Mouse (Mus musculus) G1E (cell line): Measurements from ENCODE around the gene Impdh1. TPM values are rescaled to one million over a fixed set of nuclear protein-coding genes. Genes with fewer than 3 reads are reported as not detected.

Experiments
- ATAC-seq: 2 replicates; pipeline ENCODE4 v1.8.0; 2016; ENCODE audit warnings: mild to moderate bottlenecking; ENCODE audit not compliant: insufficient number of reproducible peaks, poor library complexity, low FRiP score, severe bottlenecking; ENCODE audit errors: extremely low read depth
- DNase-seq: peaks from one replicate; pipeline ENCODE4 v3.0.0; 2012; ENCODE audit warnings: low spot score
- H3K27me3 ChIP-seq: 2 replicates; pipeline ENCODE4 v1.6.1; 2012; ENCODE audit warnings: mild to moderate bottlenecking, low read length, inconsistent platforms; ENCODE audit not compliant: insufficient read depth
- H3K36me3 ChIP-seq: replicated peaks from 2 replicates; pipeline ENCODE3; 2012; ENCODE audit warnings: mild to moderate bottlenecking, inconsistent platforms
- H3K4me1 ChIP-seq: 2 replicates; pipeline ENCODE4 v1.6.1; 2012; ENCODE audit warnings: low read depth, low read length, inconsistent platforms, mixed read lengths; ENCODE audit not compliant: insufficient read depth
- H3K4me3 ChIP-seq: 2 replicates; pipeline ENCODE4 v1.5.1; 2012; ENCODE audit warnings: low read depth, mild to moderate bottlenecking, inconsistent platforms, low read length, moderate library complexity, mixed read lengths
- H3K9me3 ChIP-seq: replicated peaks from 2 replicates; pipeline ENCODE4 v1.6.1; 2012; ENCODE audit warnings: inconsistent platforms
- CTCF ChIP-seq: IDR thresholded peaks from 2 replicates; pipeline ENCODE4 v1.5.1; 2012; ENCODE audit warnings: low read depth, low read length, inconsistent platforms, mixed read lengths
- GATA1 ChIP-seq: IDR thresholded peaks from 2 replicates; pipeline ENCODE4 v1.6.1; 2012; ENCODE audit warnings: borderline replicate concordance, low read length, inconsistent platforms, mixed read lengths
- GATA2 ChIP-seq: IDR thresholded peaks from 2 replicates; pipeline ENCODE4 v1.6.1; 2012; ENCODE audit warnings: low read depth, low read length, inconsistent platforms, borderline replicate concordance
- POLR2AphosphoS5 ChIP-seq: IDR thresholded peaks from 2 replicates; pipeline ENCODE4 v1.6.1; 2012; ENCODE audit warnings: low read depth, low read length, inconsistent platforms; ENCODE audit not compliant: insufficient replicate concordance
- TAL1 ChIP-seq: conservative IDR thresholded peaks from 2 replicates; pipeline ENCODE4 v1.6.1; 2012; ENCODE audit warnings: low read depth, low read length, inconsistent platforms, mixed read lengths
- polyA plus RNA-seq: library from polyadenylated mRNA; stranded (reverse); fragments of >175 nt; gene quantifications from 2 replicates; pipeline ENCODE4 v1.2.3, GENCODE M21; 2012
- total RNA-seq, 2 experiments: library from RNA; stranded (forward) in 1 of 2; stranded (reverse) in 1 of 2; fragments of 200-1000 nt in 1 of 2; fragments of >200 nt in 1 of 2; fragmentation: Nextera tagmentation in 1 of 2; gene quantifications; 2 replicates each; pipeline ENCODE4 v1.2.3; 2014 to 2017

The Impdh1 gene
- total and polyA plus RNA-seq, 3 experiments, result 2.6 to 40.6 (median 7.2) TPM

DNA sequence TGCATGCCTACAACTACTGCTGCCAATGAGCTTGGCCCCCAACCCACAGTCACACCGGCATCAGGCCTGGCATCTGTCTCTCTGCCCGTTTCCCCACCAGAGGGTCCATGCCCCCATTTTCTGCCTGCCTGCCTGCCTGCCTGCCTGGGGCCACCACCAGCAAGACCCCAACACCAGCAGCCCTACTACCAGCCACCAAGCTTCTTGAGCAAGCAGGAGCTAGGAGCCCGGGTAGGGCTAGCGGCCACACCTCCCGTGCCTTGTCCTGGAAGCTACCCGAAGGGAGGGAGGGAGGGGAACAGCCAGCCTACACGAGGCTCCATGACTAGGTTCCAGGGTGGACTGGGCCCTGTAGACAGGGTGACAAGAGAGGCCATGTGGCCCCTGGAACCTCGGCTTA is 14.2 kb downstream of the Impdh1 start:
- Histone ChIP-seq H3K27me3 (peaks cover 19% of the 10 kb centered on the region), H3K4me3 (no peak overlapping the region), H3K4me1 (peaks cover 16% of the 10 kb centered on the region), H3K36me3 (peaks cover 58% of the 10 kb centered on the region), H3K9me3 (no peaks in the 10 kb centered on the region)
- ATAC-seq, result no peak
- TF ChIP-seq GATA2, result no peak
- no peak for TF ChIP-seq TAL1
- TF ChIP-seq POLR2AphosphoS5, result no peak
- no peak for TF ChIP-seq GATA1
- TF ChIP-seq CTCF, result no peak
- no peak for DNase-seq

GRCm38 (mm10) chr6:29201341-29201740 is 14.8 kb downstream of the Impdh1 start:
- no peaks in the 10 kb centered on the region for H3K9me3 ChIP-seq
- peaks cover 16% of the 10 kb centered on the region for H3K4me1 ChIP-seq
- H3K36me3 ChIP-seq, result peaks cover 54% of the 10 kb centered on the region
- peaks cover 21% of the 10 kb centered on the region for H3K27me3 ChIP-seq
- no peak overlapping the region for H3K4me3 ChIP-seq
- DNase-seq, result no peak
- TF ChIP-seq CTCF, result no peak
- TF ChIP-seq GATA2, result no peak
- TF ChIP-seq GATA1, result no peak
- no peak for TF ChIP-seq TAL1
- TF ChIP-seq POLR2AphosphoS5, result no peak
- ATAC-seq, result no peak

- peaks cover 28% of the 10 kb centered on the region for H3K27me3 ChIP-seq
- no peak overlapping the region for H3K4me3 ChIP-seq
- ATAC-seq (no peak), DNase-seq (no peak)
- H3K9me3 ChIP-seq, result no peaks in the 10 kb centered on the region
- peaks cover 47% of the 10 kb centered on the region for H3K36me3 ChIP-seq
- H3K4me1 ChIP-seq, result peaks cover 22% of the 10 kb centered on the region
- no peak for TF ChIP-seq GATA1
Measured at GRCm38 (mm10) chr6:29200496-29200895, 15.7 kb downstream of the Impdh1 start.

DNA sequence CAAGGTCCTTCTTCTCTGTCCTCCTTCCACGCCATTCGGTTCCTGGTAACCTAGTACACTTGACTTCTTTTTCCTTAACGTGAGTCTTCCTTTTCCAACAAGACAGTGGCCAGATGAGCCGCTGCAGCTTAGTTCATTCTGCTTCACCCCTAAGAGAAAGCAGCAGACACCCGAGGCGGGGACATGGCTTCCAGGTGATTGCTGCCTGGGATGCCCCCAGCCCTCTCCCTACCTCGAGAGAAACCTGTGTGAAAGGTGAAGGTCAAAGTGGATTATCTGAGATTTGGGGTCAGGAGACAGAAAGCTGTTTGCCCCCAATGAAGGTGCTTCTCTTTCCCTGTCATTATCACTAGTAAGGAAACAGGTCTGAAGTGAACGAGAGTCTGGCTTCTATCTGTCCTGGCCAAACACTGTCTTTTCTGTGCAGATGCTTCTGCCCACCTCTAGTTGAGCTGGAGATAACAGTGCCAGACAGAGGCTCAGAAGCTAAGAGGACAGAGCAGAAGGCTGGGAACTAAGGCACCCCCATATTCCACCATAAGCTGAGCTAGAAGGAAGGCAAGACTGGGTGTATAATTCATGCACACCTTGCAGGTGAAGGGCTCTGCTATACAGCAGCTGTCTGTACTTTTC is 16.8 kb downstream of the Impdh1 start:
- ATAC-seq, result no peak
- Histone ChIP-seq H3K4me3 (no peak overlapping the region), H3K4me1 (peaks cover 16% of the 10 kb centered on the region), H3K27me3 (peaks cover 30% of the 10 kb centered on the region), H3K36me3 (peaks cover 37% of the 10 kb centered on the region), H3K9me3 (no peaks in the 10 kb centered on the region)
- DNase-seq, result no peak
- no peak for TF ChIP-seq POLR2AphosphoS5
- TF ChIP-seq GATA1, result no peak
- no peak for TF ChIP-seq GATA2
- TF ChIP-seq CTCF, result no peak
- TF ChIP-seq TAL1, result no peak

GRCm38 (mm10) chr6:29198309-29199222 is 17.6 kb downstream of the Impdh1 start:
- DNase-seq, result peak; percentile 85
- Histone ChIP-seq H3K4me1 (peaks cover 21% of the 10 kb centered on the region), H3K36me3 (peaks cover 29% of the 10 kb centered on the region), H3K9me3 (no peaks in the 10 kb centered on the region), H3K4me3 (no peak overlapping the region), H3K27me3 (peaks cover 38% of the 10 kb centered on the region)
- TF ChIP-seq GATA2, result no peak
- peak; percentile 41; the same call in 1 of the 2 replicates for TF ChIP-seq CTCF
- peak; percentile 68 for ATAC-seq

- peaks cover 50% of the 10 kb centered on the region for H3K27me3 ChIP-seq
Measured at GRCm38 (mm10) chr6:29195846-29196698, 20.1 kb downstream of the Impdh1 start.

More at GRCm38 (mm10) chr6:29195846-29196698, 20.1 kb downstream of the Impdh1 start:
- H3K9me3 ChIP-seq, result no peaks in the 10 kb centered on the region
- no peak overlapping the region for H3K4me3 ChIP-seq
- no peak for DNase-seq
- no peak for ATAC-seq
- no peak for TF ChIP-seq TAL1
- TF ChIP-seq CTCF, result no peak
- TF ChIP-seq GATA1, result no peak
- no peak for TF ChIP-seq POLR2AphosphoS5
- peaks cover 5% of the 10 kb centered on the region for H3K36me3 ChIP-seq
- H3K4me1 ChIP-seq, result peaks cover 21% of the 10 kb centered on the region
